Mouse (Mus musculus): Measurements from ENCODE around the gene Icmt. TPM values are rescaled to one million over a fixed set of nuclear protein-coding genes. Genes with fewer than 3 reads are reported as not detected.

Gene Icmt
- polyA plus RNA-seq, 1 experiment from 2014 or later: 26.0 TPM

- WGBS: 23% methylated on average over 11 of the region's 11 CpGs
Measured at GRCm38 (mm10) chr4:152290991-152291390, 6.0 kb upstream of the Icmt start.

GRCm38 (mm10) chr4:152291562-152291961 lies 5.5 kb upstream of the Icmt start, which contains the start of gene Hes3:
Gene Hes3, minus strand, starts transcription at chr4:152291662.
- H3K4me3 ChIP-seq: no peak within 1 kb of the TSS

More at GRCm38 (mm10) chr4:152290991-152291390, 6.0 kb upstream of the Icmt start:
- no peak for ATAC-seq (ENCODE audit: borderline replicate concordance, extremely low read depth, low FRiP score, low TSS enrichment)
- H3K36me3 ChIP-seq: no peaks in the 10 kb centered on the region
- peaks cover 18% of the 10 kb centered on the region for H3K4me1 ChIP-seq
- H3K27me3 ChIP-seq: peaks cover 71% of the 10 kb centered on the region
- H3K27ac ChIP-seq: no peak overlapping the region
- H3K9ac ChIP-seq: no peak overlapping the region
- no peaks in the 10 kb centered on the region for H3K9me3 ChIP-seq
- no peak overlapping the region for H3K4me3 ChIP-seq
- no peak overlapping the region for H3K4me2 ChIP-seq

GRCm38 (mm10) chr4:152292102-152292765 lies 4.8 kb upstream of the Icmt start:
- no peaks in the 10 kb centered on the region for H3K9me3 ChIP-seq
- H3K4me3 ChIP-seq: no peak overlapping the region
- H3K4me1 ChIP-seq: peaks cover 12% of the 10 kb centered on the region
- 12% methylated on average over 12 of the region's 12 CpGs for WGBS
- H3K9ac ChIP-seq: no peak overlapping the region
- H3K36me3 ChIP-seq: no peaks in the 10 kb centered on the region
- H3K27me3 ChIP-seq: peaks cover 58% of the 10 kb centered on the region
- ATAC-seq (ENCODE audit: borderline replicate concordance, extremely low read depth, low FRiP score, low TSS enrichment): no peak
- no peak overlapping the region for H3K27ac ChIP-seq
- no peak overlapping the region for H3K4me2 ChIP-seq

More at GRCm38 (mm10) chr4:152291562-152291961, 5.5 kb upstream of the Icmt start, which contains the start of gene Hes3:
- H3K4me2 ChIP-seq: peak within 1 kb of the TSS; percentile 16; the same call in 1 of the 2 replicates
- no peak within 1 kb of the TSS for H3K27ac ChIP-seq
- peaks cover 65% of the 10 kb centered on the region for H3K27me3 ChIP-seq
- ATAC-seq (ENCODE audit: borderline replicate concordance, extremely low read depth, low FRiP score, low TSS enrichment): no peak
- no peak within 1 kb of the TSS for H3K9ac ChIP-seq
- H3K4me1 ChIP-seq: peaks cover 15% of the 10 kb centered on the region
- H3K36me3 ChIP-seq: no peaks in the 10 kb centered on the region
- WGBS: 27% methylated on average over 6 of the region's 6 CpGs
- no peaks in the 10 kb centered on the region for H3K9me3 ChIP-seq

- no peak for ATAC-seq (ENCODE audit: borderline replicate concordance, extremely low read depth, low FRiP score, low TSS enrichment)
- WGBS: 51% methylated on average over 10 of the region's 10 CpGs
- H3K4me2 ChIP-seq: no peak overlapping the region
Measured at GRCm38 (mm10) chr4:152294188-152294929, 2.7 kb upstream of the Icmt start.

GRCm38 (mm10) chr4:152295916-152296315 lies 1.1 kb upstream of the Icmt start:
- Histone ChIP-seq H3K36me3 (peaks cover 8% of the 10 kb centered on the region; the same call in 1 of the 2 replicates), H3K9me3 (no peaks in the 10 kb centered on the region), H3K27ac (0 out of 2 replicates have a peak overlapping the region, but pooled peaks have one; percentile 21), H3K9ac (no peak overlapping the region), H3K4me2 (peak overlapping the region; percentile 10; the same call in 1 of the 2 replicates), H3K4me3 (no peak overlapping the region), H3K27me3 (peaks cover 29% of the 10 kb centered on the region), H3K4me1 (peaks cover 19% of the 10 kb centered on the region)
- 22% methylated on average over 4 of the region's 4 CpGs for WGBS
- no peak for ATAC-seq (ENCODE audit: borderline replicate concordance, extremely low read depth, low FRiP score, low TSS enrichment)

More at GRCm38 (mm10) chr4:152294188-152294929, 2.7 kb upstream of the Icmt start:
- no peak overlapping the region for H3K9ac ChIP-seq
- peaks cover 44% of the 10 kb centered on the region for H3K27me3 ChIP-seq
- no peaks in the 10 kb centered on the region for H3K9me3 ChIP-seq
- H3K27ac ChIP-seq: peak overlapping the region; percentile 38; the same call in 1 of the 2 replicates
- H3K4me3 ChIP-seq: no peak overlapping the region
- no peaks in the 10 kb centered on the region for H3K36me3 ChIP-seq
- peaks cover 22% of the 10 kb centered on the region for H3K4me1 ChIP-seq

- no peaks in the 10 kb centered on the region for H3K9me3 ChIP-seq
- peaks cover 25% of the 10 kb centered on the region for H3K27me3 ChIP-seq
- H3K36me3 ChIP-seq: peaks cover 11% of the 10 kb centered on the region
- peak overlapping the region; percentile 61; the same call in 1 of the 2 replicates for H3K9ac ChIP-seq
- peak overlapping the region; percentile 18; the same call in 1 of the 2 replicates for H3K27ac ChIP-seq
- H3K4me3 ChIP-seq: peak overlapping the region; percentile 87
- H3K4me1 ChIP-seq: peaks cover 19% of the 10 kb centered on the region
- no peak for ATAC-seq (ENCODE audit: borderline replicate concordance, extremely low read depth, low FRiP score, low TSS enrichment)
- 8% methylated on average over 8 of the region's 8 CpGs for WGBS
- peak overlapping the region; percentile 62 for H3K4me2 ChIP-seq
Measured at GRCm38 (mm10) chr4:152296371-152296770, 656 bp upstream of the Icmt start.

- Histone ChIP-seq H3K4me3 (peak overlapping the region; percentile 87; the same call in 1 of the 2 replicates), H3K9ac (no peak overlapping the region)
Measured at GRCm38 (mm10) chr4:152298836-152299235, 1.8 kb downstream of the Icmt start.

GRCm38 (mm10) chr4:152300375-152300774 lies 3.3 kb downstream of the Icmt start:
- WGBS: 93% methylated on average over 8 of the region's 8 CpGs
- peaks cover 41% of the 10 kb centered on the region for H3K36me3 ChIP-seq

More at GRCm38 (mm10) chr4:152298836-152299235, 1.8 kb downstream of the Icmt start:
- WGBS: 80% methylated on average over 14 of the region's 14 CpGs
- Histone ChIP-seq H3K9me3 (no peaks in the 10 kb centered on the region), H3K4me2 (peak overlapping the region; percentile 86; the same call in 1 of the 2 replicates), H3K27ac (no peak overlapping the region), H3K4me1 (peaks cover 19% of the 10 kb centered on the region), H3K36me3 (peaks cover 30% of the 10 kb centered on the region), H3K27me3 (peaks cover under 1% of the 10 kb centered on the region; the same call in 1 of the 2 replicates)
- no peak for ATAC-seq (ENCODE audit: borderline replicate concordance, extremely low read depth, low FRiP score, low TSS enrichment)

GRCm38 (mm10) chr4:152302012-152302411 lies 5.0 kb downstream of the Icmt start:
- H3K27ac ChIP-seq: no peak overlapping the region
- H3K9me3 ChIP-seq: no peaks in the 10 kb centered on the region
- H3K4me2 ChIP-seq: no peak overlapping the region
- H3K36me3 ChIP-seq: peaks cover 41% of the 10 kb centered on the region
- no peak overlapping the region for H3K9ac ChIP-seq
- no peak for ATAC-seq (ENCODE audit: borderline replicate concordance, extremely low read depth, low FRiP score, low TSS enrichment)
- no peaks in the 10 kb centered on the region for H3K27me3 ChIP-seq
- WGBS: 75% methylated on average over 11 of the region's 11 CpGs
- peaks cover 10% of the 10 kb centered on the region for H3K4me1 ChIP-seq
- no peak overlapping the region for H3K4me3 ChIP-seq

More at GRCm38 (mm10) chr4:152300375-152300774, 3.3 kb downstream of the Icmt start:
- Histone ChIP-seq H3K4me3 (no peak overlapping the region), H3K4me2 (no peak overlapping the region), H3K9ac (no peak overlapping the region), H3K4me1 (peaks cover 19% of the 10 kb centered on the region), H3K9me3 (no peaks in the 10 kb centered on the region), H3K27me3 (no peaks in the 10 kb centered on the region), H3K27ac (no peak overlapping the region)
- ATAC-seq (ENCODE audit: borderline replicate concordance, extremely low read depth, low FRiP score, low TSS enrichment): no peak

- Histone ChIP-seq H3K27ac (no peak overlapping the region), H3K4me1 (peaks cover 5% of the 10 kb centered on the region), H3K4me3 (no peak overlapping the region), H3K36me3 (peaks cover 41% of the 10 kb centered on the region), H3K9ac (no peak overlapping the region), H3K4me2 (no peak overlapping the region), H3K27me3 (no peaks in the 10 kb centered on the region), H3K9me3 (no peaks in the 10 kb centered on the region)
- 88% methylated on average over 10 of the region's 10 CpGs for WGBS
- no peak for ATAC-seq (ENCODE audit: borderline replicate concordance, extremely low read depth, low FRiP score, low TSS enrichment)
Measured at GRCm38 (mm10) chr4:152303172-152303571, 6.1 kb downstream of the Icmt start.

- no peak for ATAC-seq (ENCODE audit: borderline replicate concordance, extremely low read depth, low FRiP score, low TSS enrichment)
- Histone ChIP-seq H3K27ac (no peak overlapping the region), H3K36me3 (peaks cover 45% of the 10 kb centered on the region), H3K9ac (no peak overlapping the region), H3K27me3 (no peaks in the 10 kb centered on the region), H3K4me3 (no peak overlapping the region), H3K4me2 (no peak overlapping the region), H3K9me3 (no peaks in the 10 kb centered on the region), H3K4me1 (no peaks in the 10 kb centered on the region)
- WGBS: 88% methylated on average over 6 of the region's 6 CpGs
Measured at GRCm38 (mm10) chr4:152304685-152305084, 7.7 kb downstream of the Icmt start.
